Mouse (Mus musculus): ENCODE results near the gene Rp9. TPM values are rescaled to one million over a fixed set of nuclear protein-coding genes. Genes with fewer than 3 reads are reported as not detected.
"Not testable (repeated sequence)": the region's sequence is repeated elsewhere in the genome, so short reads cannot be mapped to it uniquely, and the experiment has no call there.

Gene Rp9
- polyA plus RNA-seq, 1 experiment from 2014 or later = 64.8 TPM

DNA sequence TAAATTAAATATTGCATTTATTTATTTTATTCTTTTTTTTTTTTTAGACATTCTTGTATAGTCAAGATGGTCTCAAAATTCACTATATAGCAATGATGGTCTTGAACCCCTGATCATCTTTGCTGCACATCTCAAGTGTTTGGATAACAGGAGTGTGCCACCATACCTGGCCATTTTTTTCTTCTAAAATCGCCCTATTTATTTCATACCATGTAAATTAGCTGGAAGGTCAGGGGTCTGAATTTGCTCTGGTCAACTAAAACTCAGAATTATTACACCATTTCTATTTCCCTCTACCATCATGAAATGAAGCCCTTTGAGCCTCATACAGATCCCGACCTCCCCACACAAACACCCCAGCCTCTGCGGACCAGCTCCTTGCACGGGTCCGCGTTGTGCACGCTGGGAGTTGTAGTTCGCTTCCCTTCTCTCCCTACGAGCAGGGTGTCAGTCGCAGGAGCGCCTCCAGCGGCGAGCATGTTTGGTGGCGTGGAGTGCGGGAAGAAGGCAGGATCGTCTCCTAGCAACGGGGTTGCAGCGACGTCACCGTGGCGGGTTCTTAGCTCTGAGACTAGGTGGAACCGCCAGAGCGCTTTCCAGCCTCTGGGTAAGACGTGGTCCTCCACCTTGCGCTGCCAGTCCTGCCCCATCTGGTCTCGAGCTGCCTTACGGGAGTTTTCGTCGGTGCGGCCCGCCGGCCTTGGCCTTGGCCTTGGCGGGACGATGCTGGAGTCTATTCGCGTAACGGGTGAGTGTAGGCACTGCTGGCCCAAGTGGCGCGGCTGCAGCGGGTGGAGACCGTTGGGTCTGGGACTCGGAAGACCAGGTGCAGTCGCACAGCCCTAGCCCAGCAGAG is 58.3 kb downstream of the Rp9 start, which contains the start of gene 9530077C05Rik:
TSS of gene 9530077C05Rik (plus strand) at position 512 of the 856 bp plus-strand sequence.
- H3K27me3 ChIP-seq = no peaks in the 10 kb centered on the region
- whole genome bisulfite sequencing = 1% methylated on average over 43 of the region's 43 CpGs
- peak within 1 kb of the TSS; percentile 63 for H3K4me2 ChIP-seq (replicated peaks)
- H3K36me3 ChIP-seq = no peaks in the 10 kb centered on the region
- peak within 1 kb of the TSS; percentile 76 for H3K9ac ChIP-seq (replicated peaks)
- H3K4me1 ChIP-seq (replicated peaks) = no peaks in the 10 kb centered on the region
- H3K27ac ChIP-seq = peak within 1 kb of the TSS; percentile 75
- peak within 1 kb of the TSS; percentile 61 for H3K4me3 ChIP-seq (replicated peaks)
- peak; percentile 99 for ATAC-seq
- no peaks in the 10 kb centered on the region for H3K9me3 ChIP-seq

DNA sequence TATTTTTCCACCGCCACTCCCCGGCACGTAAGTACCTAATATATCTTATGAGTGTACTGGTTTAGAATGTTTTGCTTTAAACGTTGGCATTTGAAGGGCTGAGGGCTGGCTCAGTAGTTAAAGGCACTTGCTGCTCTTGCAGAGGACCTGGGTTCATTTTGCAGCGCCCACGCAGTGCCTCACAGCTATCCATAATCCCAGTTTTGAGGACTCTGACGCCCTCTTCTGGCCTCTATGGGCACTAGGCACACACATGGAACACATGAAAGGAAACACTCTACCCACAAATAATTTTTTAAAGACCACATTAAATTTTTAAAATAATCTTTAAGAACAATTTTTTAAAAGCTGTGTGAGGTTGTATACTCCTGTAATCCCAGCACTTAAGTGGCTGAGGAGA is 60.0 kb downstream of the Rp9 start:
- Histone ChIP-seq H3K4me1 (replicated peaks) (no peaks in the 10 kb centered on the region), H3K9me3 (no peaks in the 10 kb centered on the region), H3K4me2 (replicated peaks) (no peak overlapping the region), H3K9ac (replicated peaks) (no peak overlapping the region), H3K27me3 (no peaks in the 10 kb centered on the region), H3K36me3 (no peaks in the 10 kb centered on the region), H3K27ac (no peak overlapping the region), H3K4me3 (replicated peaks) (no peak overlapping the region)
- WGBS = 81% methylated on average over 7 of the region's 7 CpGs
- ATAC-seq = no peak

DNA sequence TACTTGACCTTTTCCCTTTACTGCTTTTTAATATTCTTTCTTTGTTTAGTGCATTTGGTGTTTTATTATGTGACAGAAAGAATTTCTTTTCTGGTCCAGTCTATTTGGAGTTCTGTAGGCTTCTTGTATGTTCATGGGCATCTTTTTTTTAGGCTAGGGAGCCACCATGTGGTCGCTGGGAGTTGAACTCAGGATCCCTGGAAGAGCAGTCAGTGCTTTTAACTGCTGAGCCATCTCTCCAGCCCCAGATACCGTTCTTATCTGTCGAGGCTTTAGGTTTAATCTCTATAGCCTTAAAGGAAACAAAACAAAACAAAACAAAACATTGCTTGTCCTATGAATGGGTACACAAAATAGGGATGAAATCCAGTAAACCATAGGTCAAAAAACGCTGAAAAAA is 61.2 kb downstream of the Rp9 start:
- not testable (repeated sequence) for ATAC-seq; H3K4me2 ChIP-seq (replicated peaks); H3K36me3 ChIP-seq; H3K4me1 ChIP-seq (replicated peaks); H3K27me3 ChIP-seq; H3K9me3 ChIP-seq; H3K4me3 ChIP-seq (replicated peaks); H3K27ac ChIP-seq; H3K9ac ChIP-seq (replicated peaks)
- 26% methylated on average over 4 of the region's 4 CpGs for whole genome bisulfite sequencing

DNA sequence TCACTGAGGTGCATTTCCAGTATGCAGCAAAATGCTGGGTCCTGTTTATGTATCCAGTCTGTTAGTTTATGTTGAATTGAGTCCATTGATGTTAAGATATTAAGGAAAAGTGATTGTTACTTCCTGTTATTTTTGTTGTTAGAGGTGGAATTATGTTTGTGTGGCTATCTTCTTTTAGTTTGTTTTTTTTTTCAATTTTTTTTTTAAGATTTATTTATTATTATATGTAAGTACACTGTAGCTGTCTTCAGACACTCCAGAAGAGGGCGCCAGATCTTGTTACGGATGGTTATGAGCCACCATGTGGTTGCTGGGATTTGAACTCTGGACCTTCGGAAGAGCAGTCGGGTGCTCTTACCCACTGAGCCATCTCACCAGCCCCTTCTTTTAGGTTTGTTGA is 61.9 kb downstream of the Rp9 start:
- H3K9me3 ChIP-seq; H3K9ac ChIP-seq (replicated peaks); H3K36me3 ChIP-seq; H3K27ac ChIP-seq; ATAC-seq; H3K27me3 ChIP-seq; H3K4me2 ChIP-seq (replicated peaks); H3K4me1 ChIP-seq (replicated peaks); H3K4me3 ChIP-seq (replicated peaks): not testable (repeated sequence)
- WGBS = 84% methylated on average over 4 of the region's 4 CpGs

DNA sequence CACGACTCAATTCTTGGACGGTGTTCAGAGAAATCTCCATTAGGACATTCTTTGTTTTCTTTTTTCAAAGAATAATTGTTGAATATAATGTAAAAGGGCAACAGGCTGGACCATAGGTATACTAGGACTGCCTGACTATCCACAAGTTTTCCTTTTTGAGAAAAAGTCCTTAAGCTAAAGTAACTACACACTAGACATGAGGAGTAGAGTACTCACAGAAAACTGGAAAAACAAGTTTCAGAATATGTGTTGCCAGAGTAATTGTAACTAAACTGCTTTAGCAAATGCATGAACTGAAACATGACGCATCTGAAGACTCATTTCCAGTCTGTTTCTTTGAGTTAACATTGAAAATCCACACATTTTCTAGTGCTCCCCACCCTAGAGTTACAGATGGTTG is 64.1 kb downstream of the Rp9 start:
- H3K27ac ChIP-seq = no peak overlapping the region
- no peak for ATAC-seq

DNA sequence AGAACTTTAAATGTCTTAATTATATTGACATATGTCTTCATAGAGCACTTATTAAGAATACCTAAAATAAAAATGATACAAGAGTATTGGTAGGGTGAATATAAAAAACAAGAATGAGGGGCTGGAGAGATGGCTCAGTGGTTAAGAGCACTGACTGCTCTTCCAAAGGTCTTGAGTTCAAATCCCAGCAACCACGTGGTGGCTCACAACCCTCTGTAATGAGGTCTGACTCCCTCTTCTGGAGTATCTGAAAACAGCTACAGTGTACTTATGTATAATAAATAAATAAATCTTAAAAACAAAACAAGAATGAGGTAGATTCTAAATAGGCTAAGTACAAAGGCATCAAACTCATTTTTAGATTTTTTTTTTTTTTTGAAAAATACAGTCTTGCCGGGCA is 66.0 kb downstream of the Rp9 start:
- H3K36me3 ChIP-seq; H3K9ac ChIP-seq (replicated peaks); H3K27me3 ChIP-seq; H3K27ac ChIP-seq; H3K9me3 ChIP-seq; H3K4me3 ChIP-seq (replicated peaks); H3K4me2 ChIP-seq (replicated peaks); ATAC-seq; H3K4me1 ChIP-seq (replicated peaks): not testable (repeated sequence)
- WGBS = 62% methylated on average over 2 of the region's 2 CpGs

More for the DNA sequence above, 64.1 kb downstream of the Rp9 start:
- H3K4me3 ChIP-seq (replicated peaks) = no peak overlapping the region
- H3K9ac ChIP-seq (replicated peaks) = no peak overlapping the region
- H3K27me3 ChIP-seq = no peaks in the 10 kb centered on the region
- no peaks in the 10 kb centered on the region for H3K36me3 ChIP-seq
- no peaks in the 10 kb centered on the region for H3K9me3 ChIP-seq
- 81% methylated on average over 3 of the region's 3 CpGs for WGBS
- H3K4me1 ChIP-seq (replicated peaks) = no peaks in the 10 kb centered on the region
- no peak overlapping the region for H3K4me2 ChIP-seq (replicated peaks)

DNA sequence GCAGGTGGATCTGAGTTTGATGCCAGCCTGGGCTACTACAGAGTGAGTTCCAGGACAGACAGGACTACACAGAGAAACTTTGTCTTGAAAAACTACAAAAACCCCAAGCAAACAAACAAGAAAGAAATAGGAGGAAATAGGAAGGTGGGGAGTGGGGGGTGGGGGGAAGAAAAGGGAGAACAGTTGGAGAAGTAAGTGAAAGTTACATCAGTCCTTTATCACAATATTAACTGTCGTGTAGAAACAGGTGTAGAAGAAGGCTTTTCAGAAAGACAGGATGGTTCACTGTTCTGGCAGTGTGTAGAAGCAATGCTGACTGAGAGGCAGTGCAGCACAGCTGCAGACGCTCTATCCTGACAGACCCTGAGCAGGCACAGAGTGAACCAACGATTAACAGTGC is 66.6 kb downstream of the Rp9 start:
- ATAC-seq = no peak
- H3K4me2 ChIP-seq (replicated peaks) = no peak overlapping the region
- no peak overlapping the region for H3K27ac ChIP-seq
- H3K36me3 ChIP-seq = no peaks in the 10 kb centered on the region
- H3K4me3 ChIP-seq (replicated peaks) = no peak overlapping the region
- H3K27me3 ChIP-seq = no peaks in the 10 kb centered on the region
- WGBS = 87% methylated on average over 3 of the region's 3 CpGs
- H3K9me3 ChIP-seq = no peaks in the 10 kb centered on the region
- H3K9ac ChIP-seq (replicated peaks) = no peak overlapping the region
- no peaks in the 10 kb centered on the region for H3K4me1 ChIP-seq (replicated peaks)

DNA sequence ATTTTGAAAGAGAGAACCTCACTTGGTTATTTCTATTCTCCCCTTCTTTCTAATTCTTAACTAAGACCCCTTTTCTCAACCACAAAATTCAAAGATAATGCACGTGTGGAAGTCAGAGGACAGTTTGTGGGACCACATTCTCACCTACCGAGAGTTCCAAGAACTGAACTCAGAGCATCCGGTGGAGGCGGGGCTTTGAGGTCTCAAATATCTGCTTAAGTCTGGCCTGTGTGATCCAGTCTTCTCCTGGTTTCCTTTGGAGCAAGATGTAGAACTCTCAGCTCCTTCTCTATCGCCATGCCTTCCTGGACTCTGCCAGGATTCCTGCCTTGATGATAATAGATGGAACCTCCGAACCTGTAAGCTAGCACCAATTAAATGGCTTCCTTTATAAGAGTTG is 67.5 kb downstream of the Rp9 start:
- H3K4me1 ChIP-seq (replicated peaks) = no peaks in the 10 kb centered on the region
- H3K27ac ChIP-seq = no peak overlapping the region
- H3K9me3 ChIP-seq = no peaks in the 10 kb centered on the region
- H3K36me3 ChIP-seq = no peaks in the 10 kb centered on the region
- no peak for ATAC-seq
- no peak overlapping the region for H3K9ac ChIP-seq (replicated peaks)
- H3K4me3 ChIP-seq (replicated peaks) = no peak overlapping the region
- H3K27me3 ChIP-seq = no peaks in the 10 kb centered on the region
- no peak overlapping the region for H3K4me2 ChIP-seq (replicated peaks)
- WGBS = 87% methylated on average over 6 of the region's 6 CpGs

DNA sequence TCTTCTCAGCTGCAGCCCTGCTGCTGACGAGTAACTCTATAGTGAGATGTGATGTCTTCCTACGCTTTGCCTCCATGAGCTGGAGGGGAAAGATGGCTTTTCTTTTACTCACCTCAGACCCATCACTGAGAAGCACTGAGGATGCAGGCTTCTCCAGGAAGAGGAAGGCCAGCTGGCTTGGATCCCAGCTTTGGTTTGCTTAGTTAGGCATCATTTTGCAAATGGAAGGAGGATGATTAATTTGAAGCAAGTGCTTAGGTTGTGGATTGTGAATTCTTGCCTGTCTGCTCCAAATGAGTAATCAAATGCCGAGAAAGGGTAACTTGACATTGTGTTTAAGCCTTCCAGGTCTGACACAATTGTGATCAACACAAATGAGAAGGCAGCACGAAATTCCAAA is 70.5 kb downstream of the Rp9 start:
- H3K4me1 ChIP-seq (replicated peaks) = no peaks in the 10 kb centered on the region
- H3K9me3 ChIP-seq = no peaks in the 10 kb centered on the region
- WGBS = 86% methylated on average over 4 of the region's 4 CpGs
- H3K4me3 ChIP-seq (replicated peaks) = no peak overlapping the region
- no peak overlapping the region for H3K4me2 ChIP-seq (replicated peaks)
- ATAC-seq = no peak
- no peak overlapping the region for H3K27ac ChIP-seq
- no peaks in the 10 kb centered on the region for H3K27me3 ChIP-seq
- no peak overlapping the region for H3K9ac ChIP-seq (replicated peaks)
- H3K36me3 ChIP-seq = no peaks in the 10 kb centered on the region

DNA sequence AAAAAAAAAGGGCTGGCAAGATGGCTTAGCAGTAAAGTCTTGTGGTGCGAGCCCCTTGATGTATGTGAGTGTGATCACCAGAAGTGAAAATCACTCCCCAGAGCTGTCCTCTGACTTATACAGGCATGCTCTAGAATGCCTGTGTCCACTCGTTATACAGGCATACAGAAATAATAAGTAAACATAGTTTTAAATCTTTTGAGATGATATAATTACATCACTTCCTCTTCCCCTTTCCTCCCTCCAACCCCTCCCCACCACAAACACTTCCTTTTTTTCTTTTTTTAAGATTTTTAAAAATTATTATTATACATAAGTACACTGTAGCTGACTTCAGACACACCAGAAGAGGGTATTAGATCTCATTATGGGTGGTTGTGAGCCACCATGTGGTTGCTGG is 74.8 kb downstream of the Rp9 start:
- ATAC-seq = no peak

DNA sequence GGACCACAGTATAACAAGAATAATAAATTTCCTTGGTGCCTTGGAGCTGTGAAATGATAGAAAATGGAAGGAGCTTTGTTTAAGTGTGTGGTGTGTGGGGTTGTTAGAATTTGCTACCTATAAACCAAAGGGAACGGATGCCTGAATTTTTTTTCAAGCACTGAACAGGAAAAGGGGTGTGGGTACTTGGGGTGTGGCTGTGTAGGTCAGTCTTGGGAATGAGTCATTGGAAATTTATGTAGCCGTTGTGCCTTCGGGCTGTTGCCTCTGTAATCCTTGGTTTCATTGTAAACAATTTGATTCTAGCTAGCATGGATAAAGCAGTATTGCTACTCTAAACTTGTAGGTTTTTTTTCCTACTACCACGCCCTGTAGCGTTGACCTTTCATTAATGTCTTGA is 79.2 kb downstream of the Rp9 start:
- Histone ChIP-seq H3K27me3 (no peaks in the 10 kb centered on the region), H3K4me2 (replicated peaks) (no peak overlapping the region), H3K9me3 (no peaks in the 10 kb centered on the region), H3K9ac (replicated peaks) (no peak overlapping the region), H3K4me3 (replicated peaks) (no peak overlapping the region), H3K27ac (no peak overlapping the region), H3K36me3 (no peaks in the 10 kb centered on the region), H3K4me1 (replicated peaks) (peaks cover 21% of the 10 kb centered on the region)
- no peak for ATAC-seq
- WGBS = 95% methylated on average over 5 of the region's 5 CpGs

More for the DNA sequence above, 74.8 kb downstream of the Rp9 start:
- Histone ChIP-seq H3K27me3 (no peaks in the 10 kb centered on the region), H3K4me1 (replicated peaks) (peaks cover under 1% of the 10 kb centered on the region; the same call in 1 of the 2 replicates), H3K36me3 (no peaks in the 10 kb centered on the region), H3K27ac (no peak overlapping the region), H3K4me3 (replicated peaks) (no peak overlapping the region), H3K4me2 (replicated peaks) (no peak overlapping the region), H3K9ac (replicated peaks) (no peak overlapping the region), H3K9me3 (no peaks in the 10 kb centered on the region)
- WGBS = 99% methylated on average over 2 of the region's 2 CpGs

DNA sequence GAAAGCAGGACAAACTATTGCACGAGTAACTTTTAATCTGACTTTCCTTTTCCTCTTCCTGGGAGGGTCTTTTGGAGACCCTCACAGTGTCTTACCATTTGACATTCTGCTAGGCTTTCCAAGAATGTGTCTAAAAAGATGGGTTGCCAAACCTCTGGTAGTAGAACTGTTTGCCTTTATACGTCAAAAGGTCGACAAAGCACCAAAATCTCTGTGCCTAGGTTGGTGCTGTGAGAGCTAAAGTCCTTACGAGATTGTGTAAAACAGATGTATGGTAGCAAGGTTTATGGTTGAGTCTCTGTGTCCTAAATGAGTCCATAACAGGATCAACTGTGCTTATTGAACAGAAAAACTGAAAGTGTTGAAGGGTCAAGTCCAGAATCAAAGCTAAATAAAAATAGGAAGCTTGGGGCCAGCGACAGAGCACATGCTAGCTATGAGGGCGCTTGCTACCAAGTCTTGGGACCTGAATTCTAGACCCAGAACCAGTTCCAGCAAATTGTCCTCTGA is 79.8 kb downstream of the Rp9 start:
- H3K9ac ChIP-seq (replicated peaks) = peak overlapping the region; percentile 81; the same call in 1 of the 2 replicates

More for the DNA sequence above, 79.8 kb downstream of the Rp9 start:
- WGBS = 75% methylated on average over 6 of the region's 6 CpGs
- H3K27ac ChIP-seq = no peak overlapping the region; the same call in 1 of the 2 replicates
- H3K36me3 ChIP-seq = no peaks in the 10 kb centered on the region
- no peaks in the 10 kb centered on the region for H3K27me3 ChIP-seq
- peak overlapping the region; percentile 95 for H3K4me2 ChIP-seq (replicated peaks)
- no peaks in the 10 kb centered on the region for H3K9me3 ChIP-seq
- peaks cover 21% of the 10 kb centered on the region for H3K4me1 ChIP-seq (replicated peaks)
- peak overlapping the region; percentile 88 for H3K4me3 ChIP-seq (replicated peaks)
- ATAC-seq = no peak

All from midbrain, embryonic 13.5 days (tissue).